Mouse (Mus musculus) hindbrain, embryonic 15.5 days (tissue): ENCODE measurements around the gene Aldoc. TPM values are rescaled to one million over a fixed set of nuclear protein-coding genes. Genes with fewer than 3 reads are reported as not detected.

Experiments
- ATAC-seq: fragments of 200-750 bp; cut with Nextera tagmentation; 2 replicates; pipeline ENCODE4 v1.8.0; 2017; ENCODE audit warnings: low read depth, moderate number of reproducible peaks, moderate TSS enrichment; ENCODE audit not compliant: low FRiP score
- H3K27ac ChIP-seq: fragments of 300-500 bp; sonication (generic); replicated peaks from 2 replicates; pipeline ENCODE4 v1.5.1; 2015; ENCODE audit warnings: mild to moderate bottlenecking, inconsistent platforms
- H3K27me3 ChIP-seq: fragments of 300-500 bp; sonication (generic); 2 replicates; pipeline ENCODE4 v1.6.1; 2015; ENCODE audit warnings: control low read depth, inconsistent platforms
- H3K36me3 ChIP-seq: fragments of 300-500 bp; sonication (generic); 2 replicates; pipeline ENCODE4 v1.6.1; 2015; ENCODE audit warnings: control low read depth, inconsistent platforms
- H3K4me1 ChIP-seq: fragments of 300-500 bp; sonication (generic); replicated peaks from 2 replicates; pipeline ENCODE4 v1.6.1; 2015; ENCODE audit warnings: control low read depth, inconsistent platforms
- H3K4me2 ChIP-seq: fragments of 300-500 bp; sonication (generic); 2 replicates; pipeline ENCODE4 v1.6.1; 2015; ENCODE audit warnings: moderate library complexity, mild to moderate bottlenecking, inconsistent platforms
- H3K4me3 ChIP-seq: fragments of 300-500 bp; sonication (generic); 2 replicates; pipeline ENCODE4 v1.5.1; 2015; ENCODE audit warnings: mild to moderate bottlenecking, inconsistent platforms
- H3K9ac ChIP-seq: fragments of 300-500 bp; sonication (generic); 2 replicates; pipeline ENCODE4 v1.6.1; 2015; ENCODE audit warnings: inconsistent platforms
- H3K9me3 ChIP-seq: fragments of 300-500 bp; sonication (generic); 2 replicates; pipeline ENCODE4 v1.6.1; 2016; ENCODE audit warnings: control low read depth, inconsistent platforms
- WGBS: fragments of 180-500 bp; shearing (Covaris S2); methylation state at CpG from one replicate; pipeline ENCODE4 v1.1.7; 2015; 5-methylcytosine and 5-hydroxymethylcytosine counted together
- polyA plus RNA-seq: library from polyadenylated mRNA; unstranded; fragments of >200 nt; fragmentation: Nextera tagmentation; extraction: Ambion mirVana; gene quantifications from 2 replicates; pipeline ENCODE4 v1.2.1, GENCODE M21; 2015

Gene Aldoc
- polyA plus RNA-seq, 1 experiment from 2014 or later: 318 TPM

DNA sequence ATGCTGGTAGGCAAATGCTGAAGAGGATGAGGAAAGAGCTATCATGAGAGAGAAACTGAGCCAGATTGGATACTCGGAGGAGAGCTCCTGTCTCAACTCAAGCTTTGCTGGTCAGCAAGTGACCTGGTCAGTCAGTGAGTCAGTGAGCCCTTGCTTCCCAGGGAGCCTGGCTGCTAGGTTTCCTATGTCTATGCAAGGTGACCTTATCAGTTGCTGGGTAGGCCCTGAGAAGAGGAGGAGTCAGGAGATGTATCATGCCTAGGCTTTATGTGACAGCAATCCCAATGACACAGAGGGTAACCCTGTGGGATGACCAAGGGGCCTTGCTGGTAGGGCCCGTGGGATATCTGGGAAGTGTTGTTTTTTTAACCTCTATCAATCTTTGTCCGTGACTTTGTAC, 49.4 kb downstream of the Aldoc start:
- no peak for ATAC-seq
- Histone ChIP-seq H3K9me3 (no peaks in the 10 kb centered on the region), H3K4me1 (peaks cover 4% of the 10 kb centered on the region; the same call in 1 of the 2 replicates), H3K9ac (no peak overlapping the region), H3K36me3 (no peaks in the 10 kb centered on the region), H3K4me2 (no peak overlapping the region), H3K4me3 (no peak overlapping the region), H3K27ac (no peak overlapping the region), H3K27me3 (no peaks in the 10 kb centered on the region)
- 85% methylated on average over 3 of the region's 3 CpGs for WGBS

DNA sequence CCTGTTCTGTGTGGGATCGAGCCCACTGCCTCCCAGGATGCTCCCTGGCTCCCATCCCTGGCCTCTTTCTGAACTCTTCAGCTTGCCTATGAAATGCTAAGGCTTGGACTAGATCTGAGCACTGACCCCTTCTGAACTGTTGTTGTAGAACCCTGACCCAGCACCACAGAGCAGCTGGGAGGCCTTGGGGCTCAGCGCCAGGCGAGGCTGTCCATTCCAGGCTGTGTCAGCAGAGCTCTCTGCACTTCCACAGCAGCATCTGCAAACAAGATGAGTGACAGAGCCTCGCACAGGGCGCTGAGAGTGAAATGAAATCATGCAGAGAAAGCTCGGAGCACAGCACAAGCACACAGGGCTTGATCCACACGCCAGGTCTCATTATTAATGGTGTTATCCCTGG, 49.8 kb downstream of the Aldoc start:
- Histone ChIP-seq H3K9ac (no peak overlapping the region), H3K4me1 (peaks cover 4% of the 10 kb centered on the region; the same call in 1 of the 2 replicates), H3K36me3 (no peaks in the 10 kb centered on the region), H3K27me3 (no peaks in the 10 kb centered on the region), H3K4me3 (no peak overlapping the region), H3K27ac (no peak overlapping the region), H3K9me3 (no peaks in the 10 kb centered on the region), H3K4me2 (no peak overlapping the region)
- ATAC-seq: no peak
- WGBS: 37% methylated on average over 7 of the region's 7 CpGs

GRCm38 (mm10) chr11:78374147-78374546, 51.4 kb downstream of the Aldoc start:
- Histone ChIP-seq H3K27ac (no peak overlapping the region), H3K27me3 (no peaks in the 10 kb centered on the region), H3K36me3 (no peaks in the 10 kb centered on the region), H3K9me3 (no peaks in the 10 kb centered on the region), H3K9ac (no peak overlapping the region), H3K4me1 (peaks cover 4% of the 10 kb centered on the region; the same call in 1 of the 2 replicates), H3K4me2 (no peak overlapping the region), H3K4me3 (no peak overlapping the region)
- 82% methylated on average over 8 of the region's 8 CpGs for WGBS
- ATAC-seq: no peak

Other genes starting within 250 kb of the Aldoc start
- 30.9 and 32.5 TPM in 2 replicates for gene Eral1, start 242.6 kb upstream of the Aldoc start, polyA plus RNA-seq
- 24.0 and 33.3 TPM in 2 replicates for gene Fam222b, start 228.3 kb upstream of the Aldoc start, polyA plus RNA-seq
- 98.7 and 102 TPM in 2 replicates for gene Traf4, start 157.4 kb upstream of the Aldoc start, polyA plus RNA-seq
- gene Nek8, start 146.3 kb upstream of the Aldoc start, polyA plus RNA-seq: 7.5 and 8.5 TPM in 2 replicates
- 12.8 and 13.2 TPM in 2 replicates for gene Tlcd1, start 146.3 kb upstream of the Aldoc start, polyA plus RNA-seq
- gene Rpl23a, start 139.4 kb upstream of the Aldoc start, polyA plus RNA-seq: 743 and 824 TPM in 2 replicates
- 58.0 and 65.7 TPM in 2 replicates for gene Rab34, start 134.5 kb upstream of the Aldoc start, polyA plus RNA-seq
- gene Proca1, start 129.6 kb upstream of the Aldoc start, polyA plus RNA-seq: 3.1 and 3.2 TPM in 2 replicates
- 91.6 and 92.1 TPM in 2 replicates for gene Sdf2, start 77.2 kb upstream of the Aldoc start, polyA plus RNA-seq
- 24.8 and 27.4 TPM in 2 replicates for gene Supt6, start 77.0 kb upstream of the Aldoc start, polyA plus RNA-seq
- gene 2610507B11Rik, start 61.2 kb upstream of the Aldoc start, polyA plus RNA-seq: 50.9 and 65.0 TPM in 2 replicates
- 0.26 and 0.32 TPM in 2 replicates for gene BC030499, start 32.1 kb upstream of the Aldoc start, polyA plus RNA-seq
- 9.7 and 14.0 TPM in 2 replicates for gene Spag5, start 21.4 kb upstream of the Aldoc start, polyA plus RNA-seq
- gene Pigs, start 5.4 kb downstream of the Aldoc start, polyA plus RNA-seq: 84.6 and 92.9 TPM in 2 replicates
- 88.3 and 94.3 TPM in 2 replicates for gene Unc119, start 20.5 kb downstream of the Aldoc start, polyA plus RNA-seq
- not detected in 2 replicates for gene Foxn1, start 63.6 kb downstream of the Aldoc start, polyA plus RNA-seq
- not detected in 2 replicates for gene Slc13a2, start 99.2 kb downstream of the Aldoc start, polyA plus RNA-seq
- gene Slc46a1, start 142.7 kb downstream of the Aldoc start, polyA plus RNA-seq: 26.0 and 28.4 TPM in 2 replicates
- gene Sarm1, start 174.8 kb downstream of the Aldoc start, polyA plus RNA-seq: 47.3 and 53.2 TPM in 2 replicates
- gene Vtn, start 176.1 kb downstream of the Aldoc start, polyA plus RNA-seq: 157 and 165 TPM in 2 replicates
- 0.12 and 0.14 TPM in 2 replicates for gene Sebox, start 180.5 kb downstream of the Aldoc start, polyA plus RNA-seq
- gene Tmem199, start 189.2 kb downstream of the Aldoc start, polyA plus RNA-seq: 88.0 and 91.8 TPM in 2 replicates
- gene Poldip2, start 189.2 kb downstream of the Aldoc start, polyA plus RNA-seq: 181 and 189 TPM in 2 replicates
- 63.0 and 64.6 TPM in 2 replicates for gene Tnfaip1, start 213.4 kb downstream of the Aldoc start, polyA plus RNA-seq
- 121 and 125 TPM in 2 replicates for gene Ift20, start 213.4 kb downstream of the Aldoc start, polyA plus RNA-seq
- gene Tmem97, start 227.8 kb downstream of the Aldoc start, polyA plus RNA-seq: 44.5 and 45.7 TPM in 2 replicates